Mouse (Mus musculus) spleen, adult 2 months (tissue): ENCODE measurements at regions not wholly inside any gene's neighbourhood (a gene's known extent, or its start where the extent isn't known, plus 50 kb on each side); places are given as distances from the start of the nearest gene placed in this dataset.

ENCODE experiments used
- CTCF ChIP-seq: fragments of 200-500 bp; IDR thresholded peaks from 2 replicates; pipeline ENCODE4 v1.5.1; 2011; ENCODE audit warnings: mild to moderate bottlenecking, inconsistent platforms; ENCODE audit not compliant: insufficient read depth, insufficient read length, insufficient replicate concordance; ENCODE audit errors: extremely low read depth
- POLR2A ChIP-seq: fragments of 200-500 bp; IDR thresholded peaks from 2 replicates; pipeline ENCODE4 v1.6.1; 2011; ENCODE audit warnings: low read depth, low read length, inconsistent platforms

DNA sequence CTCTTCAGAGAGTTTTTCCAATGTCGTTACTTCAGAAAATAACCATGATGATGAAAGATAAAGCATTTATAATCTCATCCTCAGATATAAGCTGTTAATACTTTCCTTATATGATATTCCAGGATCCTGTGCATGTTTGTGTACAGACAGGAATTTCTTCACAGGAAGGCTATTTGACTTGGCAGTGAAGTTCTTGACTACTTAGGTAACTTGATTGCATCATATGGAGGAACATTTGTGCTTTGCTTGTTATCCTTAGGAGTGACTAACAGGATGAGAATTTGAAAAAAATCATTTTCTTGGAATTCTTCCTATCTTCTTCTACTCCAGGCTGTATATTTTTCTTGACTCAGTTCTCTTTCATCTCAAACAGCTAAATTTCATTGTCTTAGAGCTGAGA lies 140.2 kb upstream of the Prr30 start:
- TF ChIP-seq POLR2A: no peak
- TF ChIP-seq CTCF: no peak
